Mouse (Mus musculus) urinary bladder, postnatal 14 days (tissue): ENCODE measurements around the gene Cldn1.
A peak's percentile ranks its signal among the peaks of the same experiment; 100 is the strongest.

Source experiments
- DNase-seq: peaks from one replicate; pipeline ENCODE4 v3.0.0; 2021; ENCODE audit warnings: low spot score

Cldn1 gene

GRCm38 (mm10) chr16:26371325-26372053 lies at the start of gene Cldn1:
Gene Cldn1, minus strand, starts transcription at chr16:26371841.
- peak; percentile 91 for DNase-seq

- DNase-seq: no peak
Measured at GRCm38 (mm10) chr16:26418616-26419015, 47.0 kb upstream of the Cldn1 start.

DNA sequence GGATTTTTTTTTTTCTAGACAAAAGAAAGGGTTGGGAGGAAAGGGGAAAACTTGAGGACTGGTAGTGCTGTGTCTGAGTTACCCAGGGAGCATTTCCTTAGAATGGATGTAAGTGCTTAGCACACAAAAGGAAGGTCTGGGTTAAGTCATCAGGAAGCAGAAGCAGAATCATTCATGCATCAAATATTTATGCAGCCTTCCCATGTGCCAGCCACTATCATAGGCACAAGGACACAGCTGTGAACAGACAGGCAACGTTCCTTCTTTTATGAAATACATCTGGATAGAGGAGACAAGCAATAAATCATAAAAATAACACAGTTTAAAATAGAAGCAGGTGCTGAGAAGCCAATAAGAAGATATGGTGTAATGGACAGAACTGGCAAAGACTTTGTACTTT lies 32.4 kb upstream of the Cldn1 start:
- no peak for DNase-seq

- DNase-seq: peak; percentile 35
Measured at GRCm38 (mm10) chr16:26400971-26401370, 29.3 kb upstream of the Cldn1 start.

GRCm38 (mm10) chr16:26400549-26400948 lies 28.9 kb upstream of the Cldn1 start:
- DNase-seq: peak; percentile 7

DNA sequence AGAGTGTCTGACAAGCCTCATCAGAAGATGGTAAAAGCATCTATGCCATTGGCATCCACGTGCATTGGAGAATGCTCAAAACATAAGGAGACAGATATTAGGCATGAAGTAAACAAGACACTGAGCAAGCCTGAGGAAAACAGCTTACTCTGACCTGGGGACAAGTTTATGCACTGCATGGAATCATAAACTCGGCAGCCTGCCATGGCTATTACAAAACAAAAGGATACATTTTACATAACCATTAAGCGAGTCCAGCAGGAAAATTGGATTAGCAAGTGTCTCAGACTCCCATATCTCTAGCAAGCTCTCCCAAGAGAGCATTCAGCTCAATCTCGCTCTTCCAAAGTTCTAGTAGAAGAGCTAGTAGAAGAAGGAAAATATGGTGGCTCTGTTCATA lies 19.3 kb upstream of the Cldn1 start:
- DNase-seq: no peak

DNA sequence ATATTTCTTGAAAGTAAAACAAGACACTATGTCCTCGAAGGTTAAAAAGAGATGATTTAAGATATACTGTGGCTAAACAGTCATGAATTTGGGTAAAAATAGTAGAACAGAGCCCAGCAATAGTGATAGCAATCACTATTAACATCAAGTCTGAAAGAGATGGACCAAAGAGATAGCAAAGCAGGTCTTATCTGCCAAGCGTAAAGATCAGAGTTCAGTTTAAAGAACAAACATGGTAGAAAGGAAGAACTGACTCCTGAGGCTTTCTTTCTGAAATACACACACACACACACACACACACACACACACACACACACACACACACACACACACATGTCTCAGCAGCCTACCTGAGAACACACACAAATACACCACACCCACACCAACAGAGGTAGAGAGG lies 14.5 kb upstream of the Cldn1 start:
- no peak for DNase-seq

DNA sequence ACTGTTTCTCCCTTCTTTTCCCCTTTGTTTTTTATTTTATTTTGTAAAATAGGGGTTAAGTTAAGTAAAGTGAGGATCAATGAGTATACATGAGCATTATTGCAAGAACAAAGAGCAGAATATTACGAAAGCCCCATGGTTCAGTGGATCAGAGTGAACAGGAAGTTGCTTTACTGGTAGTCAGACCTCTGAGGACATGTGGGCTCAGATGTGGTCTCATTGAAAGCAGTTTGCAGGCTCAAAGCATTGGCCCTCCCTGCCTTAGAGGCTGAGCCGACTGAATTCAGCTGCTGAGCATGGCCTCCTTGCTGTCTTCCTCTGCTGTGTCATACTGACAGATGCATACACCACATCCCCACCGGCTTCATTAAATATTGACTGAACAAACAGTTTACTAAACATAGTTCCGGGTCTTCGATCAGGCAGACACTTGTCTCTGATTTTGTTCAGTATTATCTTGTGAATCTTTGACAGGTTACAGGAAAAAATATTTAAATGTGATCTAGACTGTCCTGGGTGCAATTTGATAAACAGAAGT lies 12.5 kb upstream of the Cldn1 start:
- no peak for DNase-seq

- DNase-seq: no peak
Measured at GRCm38 (mm10) chr16:26377170-26377569, 5.5 kb upstream of the Cldn1 start.

GRCm38 (mm10) chr16:26370127-26370526 lies 1.5 kb downstream of the Cldn1 start:
- DNase-seq: no peak

DNA sequence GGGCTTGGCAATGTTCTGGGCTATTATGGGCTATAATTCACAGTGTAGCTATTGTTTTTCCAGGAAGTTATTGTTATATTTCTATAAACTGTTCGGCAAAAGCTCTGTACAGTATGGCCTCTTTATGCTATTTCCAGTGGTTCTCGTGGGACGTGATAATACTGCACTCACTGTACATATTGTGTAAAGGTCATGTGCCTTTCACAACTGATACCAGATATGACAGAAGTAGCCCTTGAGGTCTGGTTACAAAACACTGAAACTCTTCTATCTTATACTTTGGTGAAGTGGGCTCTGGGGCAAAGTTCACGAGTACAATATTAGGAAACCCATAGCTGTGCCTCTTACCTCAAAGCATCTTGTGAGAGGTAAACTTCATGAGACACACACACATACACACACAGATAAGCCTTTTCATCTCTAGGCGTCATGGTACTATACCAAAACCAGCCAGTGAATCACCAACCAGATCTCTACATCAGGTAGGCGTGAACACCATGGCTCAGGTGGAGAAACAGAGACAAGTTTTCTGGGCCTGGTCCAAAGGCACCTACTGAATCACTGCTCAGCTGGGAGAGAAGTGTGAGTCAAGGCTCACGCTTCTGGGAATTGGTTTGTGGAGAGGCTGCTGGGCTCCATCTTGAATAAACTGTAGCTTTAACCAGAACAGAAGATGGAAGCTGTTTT lies 2.5 kb downstream of the Cldn1 start:
- DNase-seq: no peak

DNA sequence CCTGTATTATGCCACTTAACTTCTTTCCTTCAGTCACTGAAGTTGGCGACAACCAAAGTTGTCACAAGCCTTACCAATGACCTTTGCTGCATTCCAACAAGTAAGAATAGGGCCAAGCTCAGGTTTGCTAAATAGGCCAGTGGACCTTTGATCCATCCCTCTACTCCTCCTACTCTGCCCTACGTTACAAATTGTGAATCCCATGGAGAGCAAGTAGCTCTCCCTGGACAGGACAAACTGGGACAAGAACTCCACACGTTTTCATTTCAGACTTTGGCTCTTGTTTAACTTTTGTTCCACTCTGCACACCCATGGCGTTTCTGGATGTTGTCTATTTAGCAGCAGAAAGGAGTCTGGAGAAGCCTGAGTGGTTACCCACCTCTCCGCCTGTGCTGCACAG lies 3.5 kb downstream of the Cldn1 start:
- DNase-seq: no peak

- no peak for DNase-seq
Measured at GRCm38 (mm10) chr16:26360694-26361093, 10.9 kb downstream of the Cldn1 start.

DNA sequence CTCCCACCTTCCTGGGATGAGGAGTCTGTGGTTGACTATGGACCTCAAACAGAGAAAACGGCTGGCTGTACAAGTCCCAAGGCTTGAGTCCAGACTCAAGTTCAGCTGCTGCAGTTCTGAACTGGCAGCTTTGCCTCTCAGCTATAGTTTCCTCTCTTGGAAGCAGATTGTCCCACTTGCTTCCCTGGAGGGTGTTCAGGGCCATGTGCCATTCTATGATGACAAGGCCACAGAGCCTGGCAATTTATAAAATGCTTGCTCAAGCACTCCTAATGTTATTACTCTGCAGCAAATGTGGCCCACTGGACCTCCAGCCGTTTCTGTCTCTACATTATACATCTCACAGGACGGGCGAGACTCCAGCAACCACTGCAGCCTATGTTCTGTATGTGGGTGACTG lies 12.0 kb downstream of the Cldn1 start:
- DNase-seq: no peak

DNA sequence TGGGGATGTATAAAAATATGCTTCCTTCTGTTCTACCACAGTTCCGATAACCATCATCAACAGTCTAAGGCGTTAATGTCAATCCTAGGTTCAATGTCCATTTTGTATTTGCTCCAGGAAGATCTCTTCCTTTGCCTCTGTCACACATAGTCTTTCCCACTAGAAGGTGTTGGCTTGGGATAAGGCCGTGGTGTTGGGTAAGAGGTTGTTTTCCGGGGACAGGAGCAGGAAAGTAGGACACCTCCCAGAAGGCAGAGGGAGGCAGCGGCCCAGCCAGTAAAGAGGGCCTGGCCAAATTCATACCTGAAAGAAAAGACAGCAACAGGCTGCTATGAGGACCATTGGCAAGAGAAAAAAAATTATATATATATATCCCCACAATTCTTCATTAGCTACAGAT lies 12.7 kb downstream of the Cldn1 start:
- no peak for DNase-seq

GRCm38 (mm10) chr16:26357863-26358780 lies 13.5 kb downstream of the Cldn1 start:
- no peak for DNase-seq

DNA sequence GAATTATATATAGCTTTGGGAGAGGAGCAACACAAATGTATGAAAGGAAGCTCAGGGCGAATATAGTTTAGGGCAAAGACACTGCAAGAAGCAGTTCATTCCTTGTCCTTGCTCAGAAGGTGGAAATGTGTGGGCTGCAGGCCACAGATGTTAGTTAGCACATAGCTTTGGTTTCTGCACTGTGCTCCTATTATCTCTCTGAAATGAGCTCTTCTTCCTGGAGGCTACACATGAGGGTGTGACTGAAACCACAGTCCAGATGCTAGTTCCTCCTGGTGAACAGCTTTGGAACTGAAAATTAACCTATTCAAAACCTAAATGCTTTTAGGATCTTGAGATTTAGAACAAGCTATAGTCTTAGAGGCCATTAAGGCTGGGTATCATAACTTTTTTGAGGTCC lies 16.1 kb downstream of the Cldn1 start:
- DNase-seq: no peak

DNA sequence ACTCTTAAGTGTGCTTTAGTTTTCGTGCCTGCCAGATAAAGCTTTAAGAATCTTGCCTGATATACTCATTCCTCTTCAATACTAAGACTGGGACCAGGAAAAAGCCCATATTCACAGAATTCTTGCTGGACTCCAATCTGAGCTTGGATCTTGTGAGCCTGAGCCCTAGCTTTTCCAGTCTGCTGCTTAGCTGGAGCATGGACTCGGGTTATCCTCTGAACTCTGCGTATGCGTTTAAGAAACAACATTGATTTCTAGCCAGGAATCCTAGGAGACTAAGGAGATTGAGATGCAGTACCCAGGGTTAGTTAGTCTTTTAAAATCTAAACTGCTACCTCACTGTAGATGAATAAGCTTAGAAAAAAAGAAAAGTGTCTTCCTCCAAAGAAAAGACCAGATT lies 20.9 kb downstream of the Cldn1 start:
- DNase-seq: no peak

- no peak for DNase-seq
Measured at GRCm38 (mm10) chr16:26348809-26349208, 22.8 kb downstream of the Cldn1 start.

DNA sequence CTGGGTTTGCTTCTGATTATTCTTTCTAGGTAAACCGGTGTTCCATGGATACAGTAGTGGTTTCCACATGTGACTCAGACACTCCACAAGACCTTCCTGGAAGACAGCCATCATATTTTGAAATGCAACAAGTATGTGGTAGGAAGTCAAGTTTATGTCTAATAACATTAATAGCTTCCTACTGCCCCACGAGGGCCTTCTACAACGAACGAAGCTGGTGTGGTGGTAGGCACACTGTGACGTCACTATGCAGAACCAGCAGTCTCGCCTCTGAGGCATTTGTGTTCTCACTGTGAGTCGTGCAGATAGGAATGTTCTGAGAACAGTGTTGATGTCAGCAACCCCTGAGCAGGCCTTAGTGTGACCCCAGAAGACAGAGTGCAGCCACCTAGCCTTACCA lies 55.4 kb downstream of the Cldn1 start:
- DNase-seq: no peak

GRCm38 (mm10) chr16:26314815-26315214 lies 56.8 kb downstream of the Cldn1 start:
- no peak for DNase-seq

GRCm38 (mm10) chr16:26309402-26309801 lies 62.2 kb downstream of the Cldn1 start:
- no peak for DNase-seq
